Mouse (Mus musculus): ENCODE data around the gene Nckap5l. TPM values are rescaled to one million over a fixed set of nuclear protein-coding genes. Genes with fewer than 3 reads are reported as not detected.
A peak's percentile ranks its signal among the peaks of the same experiment; 100 is the strongest.
"Not testable (repeated sequence)": the region's sequence is repeated elsewhere in the genome, so short reads cannot be mapped to it uniquely, and the experiment has no call there.

Nckap5l gene
- total RNA-seq, 2 experiments from 2014 or later: 19.8 to 34.0 TPM

- no peak for DNase-seq
These were observed 12.2 kb upstream of the Nckap5l start for GRCm38 (mm10) chr15:99469736-99470135.

- peak; percentile 89 for DNase-seq
These were observed 11.5 kb upstream of the Nckap5l start for GRCm38 (mm10) chr15:99469067-99469466.

- DNase-seq: no peak
These were observed 5.6 kb upstream of the Nckap5l start for GRCm38 (mm10) chr15:99463194-99463593.

GRCm38 (mm10) chr15:99456963-99457605 is 464 bp downstream of the Nckap5l start:
- peak; percentile 80 for DNase-seq

DNA sequence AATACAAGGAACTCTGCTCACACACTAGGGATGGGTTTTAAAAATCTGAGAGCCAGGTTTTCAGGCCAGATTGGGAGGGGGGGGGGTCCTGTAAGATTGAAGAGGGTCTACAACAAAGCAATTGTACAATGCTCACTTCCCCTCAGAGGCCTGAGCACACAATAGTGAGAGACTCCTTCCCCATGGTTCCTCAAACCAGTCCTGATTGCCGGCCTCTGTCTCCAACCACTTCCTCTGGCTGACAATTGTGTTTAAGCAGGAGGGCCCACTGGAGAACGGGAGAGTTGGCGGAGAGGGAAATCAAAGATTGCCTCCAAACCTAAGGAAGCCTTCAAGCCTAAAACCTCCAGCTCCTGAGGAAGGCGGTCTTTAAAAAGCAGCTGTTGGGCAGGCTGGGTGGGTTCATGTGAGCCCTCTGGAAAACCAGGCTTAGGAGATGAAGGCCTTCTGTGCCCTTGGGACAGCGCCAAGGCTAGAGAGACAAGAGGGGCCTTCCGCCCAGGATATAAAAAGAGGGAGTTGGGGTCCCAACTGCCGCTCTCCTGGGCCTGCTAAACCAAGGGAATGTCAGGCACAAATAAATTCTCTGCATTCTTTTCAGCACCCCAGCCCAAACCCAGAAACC is 1.1 kb downstream of the Nckap5l start:
- DNase-seq: no peak

DNA sequence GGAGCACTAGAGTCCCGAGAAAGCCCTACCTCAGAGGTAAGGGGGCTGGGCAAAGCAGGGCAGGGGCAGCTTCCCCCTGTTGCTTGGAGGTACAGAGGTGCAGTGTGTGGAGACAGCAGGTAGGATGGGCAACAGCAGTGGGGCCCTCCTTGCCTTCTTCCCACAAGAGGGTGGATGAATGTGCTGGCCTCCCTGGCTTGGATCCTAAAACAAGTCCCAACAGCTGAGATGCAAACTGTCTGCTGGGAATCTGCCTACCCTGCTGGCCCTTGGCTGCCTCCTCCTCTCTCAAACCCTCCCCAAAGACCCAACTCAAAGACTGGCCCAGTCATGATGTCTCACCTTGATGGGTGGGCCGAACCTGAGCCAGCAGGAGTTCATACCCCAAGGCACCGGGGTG is 2.1 kb downstream of the Nckap5l start:
- DNase-seq: no peak

DNA sequence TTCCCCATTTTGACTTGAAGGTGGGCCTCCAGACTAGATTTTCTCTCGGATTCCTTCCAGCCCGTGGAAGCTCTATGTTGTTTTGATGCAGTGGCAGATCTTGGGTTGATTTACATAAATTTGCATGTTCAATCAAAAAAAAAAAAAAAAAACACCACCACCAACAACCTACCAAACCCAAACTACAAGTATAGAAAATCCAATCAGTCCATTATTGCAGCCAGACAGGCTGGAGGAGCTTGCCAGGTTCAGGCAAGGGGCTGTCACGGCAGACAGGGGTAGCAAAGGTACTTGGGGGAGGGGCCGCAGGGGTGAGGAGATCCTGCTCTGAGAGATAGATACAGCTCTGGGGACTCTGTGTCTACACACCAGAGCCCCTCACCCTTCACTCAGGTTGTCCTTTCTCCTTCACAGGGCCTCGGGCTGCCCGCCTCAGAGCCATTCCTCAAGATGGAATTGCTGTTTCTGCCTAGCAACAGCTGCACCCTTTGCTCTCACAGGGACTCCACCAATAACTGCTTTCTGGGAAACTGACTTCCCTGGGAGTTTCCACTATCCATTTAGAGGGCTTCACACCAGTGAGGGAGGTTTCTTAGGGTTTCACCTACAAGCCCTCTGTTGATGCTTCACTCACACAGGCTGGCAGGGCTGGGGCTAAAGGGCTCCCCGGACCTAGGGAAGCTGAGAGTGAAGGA is 2.8 kb downstream of the Nckap5l start:
- no peak for DNase-seq

- DNase-seq: no peak
These were observed 4.2 kb downstream of the Nckap5l start for GRCm38 (mm10) chr15:99453153-99453900.

GRCm38 (mm10) chr15:99449751-99450280 is 7.7 kb downstream of the Nckap5l start:
- DNase-seq: no peak

GRCm38 (mm10) chr15:99449131-99449750 is 8.3 kb downstream of the Nckap5l start:
- peak; percentile 80 for DNase-seq

DNA sequence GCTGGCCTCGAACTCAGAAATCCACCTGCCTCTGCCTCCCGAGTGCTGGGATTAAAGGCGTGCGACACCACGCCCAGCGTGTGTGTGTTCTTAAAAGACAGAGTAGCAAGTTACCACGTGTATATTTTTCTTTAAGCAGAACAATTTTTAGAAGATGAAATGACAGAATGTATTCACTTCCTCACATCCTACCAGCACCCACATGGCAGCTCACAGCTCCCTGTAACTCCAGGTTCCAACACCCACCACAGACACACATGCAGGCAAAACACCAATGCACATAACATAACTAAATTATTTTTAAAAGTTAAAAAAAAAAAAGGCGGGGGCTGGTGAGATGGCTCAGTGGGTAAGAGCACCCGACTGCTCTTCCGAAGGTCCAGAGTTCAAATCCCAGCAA is 11.4 kb downstream of the Nckap5l start:
- not testable (repeated sequence) for DNase-seq

GRCm38 (mm10) chr15:99445567-99445966 is 12.0 kb downstream of the Nckap5l start:
- no peak for DNase-seq

DNA sequence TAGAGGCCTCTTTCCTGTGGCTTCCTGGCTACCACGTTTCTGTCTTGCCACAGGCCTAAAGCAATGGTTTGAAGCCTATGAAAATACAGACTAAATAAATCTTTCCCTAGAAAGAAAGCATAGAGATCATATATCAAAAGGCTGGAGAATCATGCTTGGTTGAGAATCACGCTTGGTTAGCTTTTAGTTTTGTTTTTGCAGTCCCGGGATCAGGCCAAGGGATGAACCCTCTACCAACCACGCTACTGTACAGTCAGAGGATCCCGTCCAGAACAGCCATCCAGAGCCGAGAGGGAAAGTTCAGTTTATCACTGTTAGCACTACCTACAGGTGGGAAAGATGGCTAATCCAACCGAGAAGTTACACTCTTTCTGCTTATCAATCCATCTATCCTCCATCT is 15.2 kb downstream of the Nckap5l start:
- no peak for DNase-seq

DNA sequence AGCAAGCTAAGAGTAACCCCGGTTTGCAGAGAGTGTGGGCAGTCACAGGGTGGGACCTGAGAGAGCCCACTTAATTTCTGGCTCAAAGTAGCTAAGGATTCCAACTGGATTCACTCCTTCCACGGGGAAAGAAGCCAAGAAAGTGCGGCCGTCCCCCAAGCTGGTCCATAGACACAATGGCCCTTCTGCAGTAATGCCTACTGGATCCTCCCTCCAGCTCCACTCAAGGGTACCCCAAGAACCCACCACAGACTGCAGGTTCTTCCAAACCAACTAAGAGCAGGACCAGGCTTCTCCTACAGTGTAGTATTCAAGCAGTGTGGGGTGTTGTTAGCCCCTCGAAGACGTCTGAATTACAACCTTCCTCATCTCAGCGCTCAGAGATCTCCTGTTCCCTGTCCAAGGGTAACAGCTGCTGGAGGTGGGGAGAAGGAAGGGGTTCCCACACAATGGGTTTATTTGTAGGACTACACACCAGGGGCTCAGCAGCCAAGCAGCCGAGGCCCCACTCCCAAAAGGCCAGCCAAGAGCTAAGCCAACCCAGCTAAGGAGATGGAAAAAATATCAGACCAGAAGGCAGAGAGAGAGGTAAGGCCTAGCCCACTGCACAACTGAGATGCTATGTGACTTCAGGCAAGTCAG is 16.6 kb downstream of the Nckap5l start:
- DNase-seq: no peak

GRCm38 (mm10) chr15:99440112-99440815 is 17.3 kb downstream of the Nckap5l start:
- no peak for DNase-seq

DNA sequence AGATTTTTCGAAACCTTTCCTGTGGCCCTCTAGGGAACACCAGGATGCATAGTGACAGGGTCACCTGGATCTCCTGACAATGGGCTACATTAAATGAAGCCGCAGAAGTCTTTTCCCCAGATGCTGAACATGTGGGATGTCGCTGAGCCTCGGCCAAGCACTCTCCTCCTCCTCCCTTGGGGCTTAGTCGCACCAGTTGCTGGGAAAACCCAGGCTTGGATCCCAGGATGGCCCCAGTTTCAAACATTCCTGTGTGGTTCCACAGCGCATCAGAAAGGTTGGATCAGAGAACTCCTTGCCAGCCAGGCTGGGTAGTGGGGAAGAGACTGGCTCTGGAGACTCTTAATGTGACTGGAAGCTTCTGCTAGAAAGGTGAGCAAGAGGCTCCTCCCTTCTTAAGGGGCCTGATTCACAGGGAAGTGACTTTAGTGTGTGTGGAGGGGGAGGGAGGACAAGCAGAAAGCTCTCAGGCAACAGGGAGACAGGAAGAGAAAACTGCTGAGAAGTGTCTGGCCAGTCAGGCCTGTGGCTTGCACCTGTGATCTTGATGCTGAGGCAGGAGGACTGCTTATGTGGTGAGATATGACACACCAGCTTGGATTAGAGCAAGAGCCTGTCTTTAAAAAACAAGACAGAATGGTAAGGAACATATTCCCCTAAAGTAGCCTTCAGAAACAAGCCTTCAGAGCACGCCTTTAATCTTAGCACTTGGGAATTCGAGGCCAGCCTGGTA is 18.4 kb downstream of the Nckap5l start:
- DNase-seq: no peak

GRCm38 (mm10) chr15:99433913-99434312 is 23.6 kb downstream of the Nckap5l start:
- DNase-seq: peak; percentile 78

- DNase-seq: no peak
These were observed 24.3 kb downstream of the Nckap5l start for GRCm38 (mm10) chr15:99433081-99433718.

DNA sequence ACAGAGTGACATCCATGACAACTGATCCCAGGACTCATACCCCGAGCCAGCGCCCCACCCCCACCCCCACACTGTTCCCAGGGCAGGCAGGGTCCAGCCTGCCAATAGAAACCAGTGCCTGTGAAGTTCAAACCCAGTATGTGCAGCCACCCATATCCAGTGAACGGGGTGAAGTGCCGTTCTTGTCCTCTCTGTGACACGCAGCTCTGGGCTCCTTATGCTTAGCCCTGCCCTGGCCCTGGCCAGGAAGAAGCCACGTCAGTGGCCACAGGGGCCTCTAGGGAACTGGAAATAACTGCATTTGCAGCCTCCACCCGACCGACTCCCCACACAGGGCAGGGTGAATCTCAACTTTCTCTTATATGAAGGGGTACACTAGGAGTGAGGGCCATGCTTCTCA is 25.6 kb downstream of the Nckap5l start:
- DNase-seq: no peak

DNA sequence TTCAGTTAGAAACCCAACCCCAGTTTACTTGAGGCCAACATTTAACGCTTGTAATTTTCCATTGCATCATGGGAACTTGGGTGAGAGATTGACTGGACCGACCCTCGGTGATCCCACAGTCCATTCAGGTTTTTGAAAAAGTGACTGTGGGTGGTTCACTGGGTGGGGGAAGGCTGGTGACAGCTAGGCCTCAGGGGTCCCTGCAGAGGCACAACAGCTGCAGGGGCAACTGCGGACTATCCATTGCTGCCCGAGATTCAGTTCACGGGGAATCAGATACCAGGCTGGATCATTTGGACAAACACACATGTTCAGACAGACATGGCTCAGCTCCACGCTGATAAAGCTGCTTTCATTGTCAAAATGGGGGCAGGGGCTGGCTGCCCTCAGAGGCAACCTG is 26.0 kb downstream of the Nckap5l start:
- DNase-seq: no peak

Data from adrenal gland, postnatal 10 days (tissue).